Mouse (Mus musculus): ENCODE data around the gene Gm13128.
"Not testable (repeated sequence)": the region's sequence is repeated elsewhere in the genome, so short reads cannot be mapped to it uniquely, and the experiment has no call there.

Gm13128 gene

GRCm38 (mm10) chr4:144329949-144330348, at the start of gene Gm13128:
Gm13128 (plus strand) TSS chr4:144330249.
- not testable (repeated sequence) for DNase-seq (ENCODE audit: low read depth, low spot score)

- not testable (repeated sequence) for DNase-seq (ENCODE audit: low read depth, low spot score)
Observed at GRCm38 (mm10) chr4:144280388-144280787, 49.7 kb upstream of the Gm13128 start, which contains the start of gene Pramel5. Pramel5 (minus strand) TSS chr4:144280488.

GRCm38 (mm10) chr4:144299414-144299813, 30.6 kb upstream of the Gm13128 start:
- DNase-seq (ENCODE audit: low read depth, low spot score): not testable (repeated sequence)

- not testable (repeated sequence) for DNase-seq (ENCODE audit: low read depth, low spot score)
Observed at GRCm38 (mm10) chr4:144312666-144313460, 17.2 kb upstream of the Gm13128 start.

- DNase-seq (ENCODE audit: low read depth, low spot score): not testable (repeated sequence)
Observed at GRCm38 (mm10) chr4:144335856-144336255, 5.8 kb downstream of the Gm13128 start.

DNA sequence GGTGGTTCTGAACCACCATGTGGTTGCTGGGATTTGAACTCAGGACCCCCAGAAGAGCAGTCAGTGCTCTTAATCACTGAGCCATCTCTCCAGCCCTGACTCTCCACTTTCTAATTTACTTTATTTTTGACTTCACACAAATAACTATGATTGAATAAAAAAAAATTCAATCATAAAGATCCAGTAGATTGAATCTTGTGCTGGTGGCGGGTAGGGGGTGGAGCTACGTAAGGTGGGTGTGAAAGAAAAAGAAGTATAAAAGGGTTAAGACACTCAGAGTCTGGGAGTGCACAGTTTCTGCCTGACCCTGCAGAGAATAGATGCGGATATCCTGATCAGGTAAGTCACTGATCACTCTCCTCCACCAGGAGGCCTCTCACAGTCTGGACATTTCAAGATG, 27.6 kb downstream of the Gm13128 start, which contains the start of gene Gm13119:
Gene Gm13119, plus strand, starts transcription at position 301 of the 400 bp plus-strand sequence.
- DNase-seq (ENCODE audit: low read depth, low spot score): not testable (repeated sequence)

DNA sequence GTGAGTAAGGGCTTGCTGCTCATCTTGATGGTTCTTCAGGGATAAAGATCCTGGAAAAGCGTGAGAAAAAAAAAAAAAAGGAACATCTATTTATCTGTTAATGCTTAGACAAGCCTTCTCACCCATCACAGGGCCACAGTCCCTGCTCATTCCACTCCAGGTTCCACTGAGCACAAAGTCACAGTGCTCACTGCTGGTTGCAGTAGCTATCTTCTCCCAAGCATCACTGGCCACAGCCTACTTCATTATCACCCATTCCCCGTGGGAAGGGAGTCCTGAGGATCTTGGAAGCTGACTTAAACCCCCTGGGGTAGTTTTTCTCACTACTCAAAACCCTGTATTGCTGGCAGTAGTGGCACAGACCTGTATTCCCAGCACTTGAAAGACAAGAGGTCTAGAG, 47.9 kb downstream of the Gm13128 start, which contains the start of gene Pramef20:
Gene Pramef20, minus strand, starts transcription at position 23 of the 400 bp plus-strand sequence.
- DNase-seq (ENCODE audit: low read depth, low spot score): no peak

Measured in WW6 (cell line).